In the genomic region with DNA sequence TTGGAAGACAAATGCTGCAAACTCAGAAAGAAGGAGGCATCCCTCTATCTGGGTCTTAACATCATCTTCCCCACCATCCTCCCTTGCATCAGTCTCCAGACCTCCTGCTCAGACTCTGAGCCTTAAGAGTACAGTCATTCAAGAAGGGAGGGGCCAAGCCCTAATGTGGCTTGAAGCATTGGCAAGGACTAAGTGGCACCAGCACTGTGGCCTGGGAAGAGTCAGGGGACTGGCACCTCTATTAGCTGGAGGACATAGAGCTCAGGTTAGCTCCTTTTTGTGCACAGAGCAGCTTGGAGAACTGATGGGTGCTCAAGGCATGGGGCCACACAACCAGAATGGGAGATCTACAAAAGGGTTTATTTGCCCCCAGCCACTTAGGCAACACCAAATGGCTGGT, we compare ENCODE assay signal across 17 mouse cellular contexts.
"Had no signal": no experiment of that assay in that cellular context is flagged by ENCODE, and none has a peak within 500 bp of the region (broad histone marks: within the 10 kb centered on the region; RNA-seq: fewer than 3 reads in every experiment).

No protein-coding gene starts in this region.

- H3K9ac ChIP-seq: neural tube, embryonic 12.5 days; neural tube, embryonic 13.5 days; neural tube, embryonic 15.5 days; stomach, embryonic 15.5 days had no signal

- H3K4me2 ChIP-seq: neural tube, embryonic 12.5 days; neural tube, embryonic 13.5 days; neural tube, embryonic 15.5 days; stomach, embryonic 15.5 days had no signal

- H3K27me3 ChIP-seq: neural tube, embryonic 12.5 days; neural tube, embryonic 13.5 days; neural tube, embryonic 15.5 days; stomach, embryonic 15.5 days had no signal

- H3K9me3 ChIP-seq: neural tube, embryonic 12.5 days; neural tube, embryonic 13.5 days; neural tube, embryonic 15.5 days; stomach, embryonic 15.5 days had no signal

- H3K4me3 ChIP-seq: neural tube, embryonic 12.5 days; neural tube, embryonic 13.5 days; neural tube, embryonic 15.5 days; stomach, embryonic 15.5 days had no signal

- H3K36me3 ChIP-seq: neural tube, embryonic 15.5 days had no signal

- DNase-seq: retina, postnatal 1 day; right cerebral cortex, adult 18-20 months; right cerebral cortex, postnatal 14 days; right cerebral cortex, postnatal 25 days; right cerebral cortex, postnatal 4 days; spleen, adult 18-20 months; thymus, adult 18-20 months; thymus, adult 2 months; thymus, postnatal 14 days; thymus, postnatal 25 days; thymus, postnatal 36 days; thymus, postnatal 4 days had no signal

- H3K27ac ChIP-seq: neural tube, embryonic 12.5 days; neural tube, embryonic 13.5 days; neural tube, embryonic 15.5 days; stomach, embryonic 15.5 days; stomach, postnatal 0 days had no signal
